Comparison of ENCODE assay signal across 10 mouse cellular contexts in the genomic region with DNA sequence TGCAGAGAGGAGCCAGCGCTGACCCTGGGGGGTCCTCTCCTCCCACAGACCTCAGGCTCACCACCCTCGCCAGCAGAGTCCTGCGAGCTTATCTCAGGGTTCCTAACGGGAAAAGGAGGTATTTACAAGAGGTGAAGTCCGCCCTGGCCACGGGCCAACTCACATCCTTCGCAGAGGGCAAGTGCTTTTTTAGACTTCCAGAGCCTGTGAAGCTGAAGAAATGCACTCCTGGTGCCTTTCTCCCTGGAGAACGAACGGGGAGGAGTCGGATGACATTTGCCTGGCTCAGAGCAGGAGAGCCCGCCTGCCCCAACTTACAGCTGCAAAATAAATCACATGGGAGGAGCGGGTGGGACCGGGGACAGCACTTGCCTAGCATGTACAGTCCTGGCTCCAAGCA. TPM values are rescaled to one million over a fixed set of nuclear protein-coding genes. Genes with fewer than 3 reads are reported as not detected.
DNase-seq lines count a peak whose midpoint lies in the region; ATAC-seq and TF ChIP-seq lines count a peak whose summit lies in the region.
"Had no signal": no experiment of that assay in that cellular context is flagged by ENCODE, and none has a peak within 500 bp of the region (broad histone marks: within the 10 kb centered on the region; RNA-seq: fewer than 3 reads in every experiment).

No protein-coding gene starts in this region.

- peaks cover 16% of the 10 kb centered on the region for H3K4me1 ChIP-seq in neural tube, embryonic 13.5 days (replicated peaks)
- no peaks in the 10 kb centered on the region for H3K4me1 ChIP-seq in midbrain, embryonic 15.5 days
- H3K4me1 ChIP-seq in midbrain, embryonic 16.5 days (ENCODE audit: control insufficient read depth, insufficient read depth, low read length) = no peaks in the 10 kb centered on the region

- no peak overlapping the region for H3K4me3 ChIP-seq in neural tube, embryonic 13.5 days
- no peak overlapping the region for H3K4me3 ChIP-seq in gastrocnemius, adult 2 months
- no peak overlapping the region for H3K4me3 ChIP-seq in midbrain, embryonic 15.5 days
- H3K4me3 ChIP-seq in midbrain, embryonic 16.5 days (ENCODE audit: low read depth, low read length) = no peak overlapping the region
- H3K4me3 ChIP-seq: embryonic facial prominence, embryonic 12.5 days had no signal

- no peak for DNase-seq in neural tube, embryonic 10.5 days (ENCODE audit: extremely low spot score, low spot score)
- DNase-seq in gastrocnemius, adult 2 months = peak; percentile 47
- DNase-seq in kidney, adult 18-20 months = peak; percentile 28
- DNase-seq in skeletal muscle tissue, adult 2 months (ENCODE audit: low read depth, low spot score) = peak; percentile 20

- 0 out of 2 replicates have a peak, but pooled peaks have one; percentile 15 for ATAC-seq in neural tube, embryonic 13.5 days (ENCODE audit: low read depth)
- ATAC-seq in midbrain, embryonic 15.5 days (replicated peaks) = no peak
- ATAC-seq in megakaryocyte-erythroid progenitor cell, adult 5-6 weeks (replicated peaks; ENCODE audit: low FRiP score, low TSS enrichment, poor library complexity, severe bottlenecking) = no peak
- no peak for ATAC-seq in midbrain, embryonic 16.5 days

- WGBS in neural tube, embryonic 13.5 days = 24% methylated on average over 13 of the region's 13 CpGs
- WGBS in midbrain, embryonic 15.5 days = 49% methylated on average over 13 of the region's 13 CpGs
- 48% methylated on average over 13 of the region's 13 CpGs for WGBS in midbrain, embryonic 16.5 days

- H3K4me2 ChIP-seq in neural tube, embryonic 13.5 days = no peak overlapping the region
- no peak overlapping the region for H3K4me2 ChIP-seq in midbrain, embryonic 15.5 days
- H3K4me2 ChIP-seq in midbrain, embryonic 16.5 days (ENCODE audit: low read length) = no peak overlapping the region
- H3K4me2 ChIP-seq: embryonic facial prominence, embryonic 12.5 days had no signal

- intact Hi-C loops in gastrocnemius, adult 2 months (cut with DNase I) = no loop called here

- H3K36me3 ChIP-seq in neural tube, embryonic 13.5 days = no peaks in the 10 kb centered on the region
- no peaks in the 10 kb centered on the region for H3K36me3 ChIP-seq in midbrain, embryonic 15.5 days (replicated peaks)
- no peaks in the 10 kb centered on the region for H3K36me3 ChIP-seq in midbrain, embryonic 16.5 days (ENCODE audit: control insufficient read depth, insufficient read depth, low read length)
- H3K36me3 ChIP-seq: embryonic facial prominence, embryonic 12.5 days; G1E had no signal

- H3K9ac ChIP-seq in neural tube, embryonic 13.5 days = no peak overlapping the region
- no peak overlapping the region for H3K9ac ChIP-seq in midbrain, embryonic 15.5 days
- no peak overlapping the region for H3K9ac ChIP-seq in midbrain, embryonic 16.5 days (ENCODE audit: low read depth, low read length)
- H3K9ac ChIP-seq: embryonic facial prominence, embryonic 12.5 days had no signal

- no peak for TF ChIP-seq CTCF in gastrocnemius, adult 2 months (IDR thresholded peaks at IDR 0.05)

- H3K27me3 ChIP-seq in neural tube, embryonic 13.5 days = 0 out of 2 replicates have a peak, but pooled peaks cover 30% of the 10 kb centered on the region
- no peaks in the 10 kb centered on the region for H3K27me3 ChIP-seq in midbrain, embryonic 15.5 days (replicated peaks)
- H3K27me3 ChIP-seq in midbrain, embryonic 16.5 days (ENCODE audit: control insufficient read depth, insufficient read depth, low read depth, low read length) = no peaks in the 10 kb centered on the region

- no peak overlapping the region for H3K27ac ChIP-seq in neural tube, embryonic 13.5 days (replicated peaks)
- no peak overlapping the region for H3K27ac ChIP-seq in gastrocnemius, adult 2 months
- no peak overlapping the region for H3K27ac ChIP-seq in midbrain, embryonic 15.5 days
- no peak overlapping the region for H3K27ac ChIP-seq in midbrain, embryonic 16.5 days (ENCODE audit: low read length)
- H3K27ac ChIP-seq: embryonic facial prominence, embryonic 12.5 days had no signal

- no peaks in the 10 kb centered on the region for H3K9me3 ChIP-seq in neural tube, embryonic 13.5 days
- H3K9me3 ChIP-seq in midbrain, embryonic 15.5 days = no peaks in the 10 kb centered on the region
- no peaks in the 10 kb centered on the region for H3K9me3 ChIP-seq in midbrain, embryonic 16.5 days (replicated peaks; ENCODE audit: control insufficient read depth, low read length, poor library complexity, severe bottlenecking)
- H3K9me3 ChIP-seq: embryonic facial prominence, embryonic 12.5 days had no signal

RNA-seq across cellular contexts. Expression of a gene that starts 56.4 kb away (rescaled TPM):
- polyA plus RNA-seq in neural tube, embryonic 13.5 days (2015; fragmentation: Nextera tagmentation; extraction: Ambion mirVana) = 1.2 and 2.1 TPM in 2 replicates
- under 1 TPM; 0.10 to 0.14 TPM for total RNA-seq in gastrocnemius, adult 2 months (2021)
- 1.0 and 1.6 TPM in 2 replicates for polyA plus RNA-seq in midbrain, embryonic 15.5 days (2015; fragmentation: Nextera tagmentation; extraction: Ambion mirVana)
- not detected in 2 replicates for total RNA-seq in megakaryocyte-erythroid progenitor cell, adult 5-6 weeks (2014; fragmentation: Nextera tagmentation)
- total RNA-seq in megakaryocyte-erythroid progenitor cell, adult 5-6 weeks (2017) = not detected in 2 replicates
- polyA plus RNA-seq in midbrain, embryonic 16.5 days (2015; fragmentation: Nextera tagmentation; extraction: Ambion mirVana) = 0.91 and 1.1 TPM in 2 replicates
- polyA plus RNA-seq: G1E had no signal
